Mouse (Mus musculus) thymus, adult 18-20 months (tissue): ENCODE measurements around the gene Olfr66.

Experiments
- DNase-seq, 2 experiments: peaks; one replicate each; pipeline ENCODE4 v3.0.0; 2022; ENCODE audit warnings: mixed read lengths in 2 of 2

The Olfr66 gene

DNA sequence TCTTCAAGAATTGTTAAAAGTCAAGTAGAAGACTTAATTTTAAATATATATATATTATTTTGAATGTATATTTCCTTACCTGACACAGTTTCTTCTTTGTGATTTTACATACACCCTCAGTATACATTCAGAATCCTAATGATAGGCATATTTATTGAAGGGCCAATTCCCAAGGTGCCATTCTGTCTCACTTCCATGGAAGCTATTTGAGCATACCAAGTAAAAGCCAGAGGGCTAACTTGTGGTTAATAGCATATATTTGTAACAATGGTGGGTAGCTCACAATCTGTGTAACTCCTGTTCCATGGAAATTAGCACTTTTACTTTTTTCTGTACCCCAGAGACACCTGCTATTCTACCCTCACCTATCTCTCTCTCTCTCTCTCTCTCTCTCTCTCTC, at the start of gene Olfr66:
Gene Olfr66 (minus strand): TSS at position 101 of the 400 bp plus-strand sequence.
- DNase-seq = no peak

DNA sequence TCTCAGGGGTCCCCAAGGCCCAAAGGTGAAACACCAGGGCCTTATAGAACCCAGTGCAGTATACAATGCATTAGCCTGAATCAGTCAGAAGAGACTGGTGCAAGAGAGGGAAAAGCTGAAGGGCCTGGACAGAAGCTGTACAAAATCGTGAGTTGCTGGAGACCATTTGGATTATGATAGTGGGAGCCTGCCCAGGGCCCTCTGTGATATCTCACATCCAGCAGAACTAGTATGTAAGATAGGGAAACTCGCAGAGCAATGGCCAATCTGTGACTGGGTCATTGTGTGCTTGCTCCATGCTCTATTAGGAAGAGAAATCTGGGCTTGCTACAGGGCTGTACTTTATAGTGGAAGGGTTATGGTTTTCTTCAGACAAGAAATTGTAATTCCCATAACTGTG, 48.2 kb upstream of the Olfr66 start, which contains the start of gene Olfr632:
Gene Olfr632 (plus strand): TSS at position 84 of the 400 bp plus-strand sequence.
- DNase-seq = no peak

DNA sequence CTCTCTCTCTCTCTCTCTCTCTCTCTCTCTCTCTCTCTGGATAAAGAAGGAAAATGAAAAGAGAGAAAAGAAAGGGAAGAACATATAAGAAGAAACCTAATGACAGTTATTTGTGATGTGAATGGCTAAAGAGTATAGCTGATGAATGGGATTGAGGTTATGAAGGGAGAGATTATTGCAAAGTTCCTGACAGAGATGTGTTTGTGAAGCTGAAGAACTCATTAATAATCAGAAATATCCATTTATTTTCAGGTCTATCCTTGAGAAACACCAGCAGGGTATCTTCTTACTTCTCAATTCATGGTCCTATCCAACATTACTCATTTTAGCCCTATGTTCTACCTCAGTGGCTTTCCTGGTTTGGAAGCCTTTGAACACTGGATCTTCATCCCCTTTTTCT, 42.5 kb upstream of the Olfr66 start, which contains the start of gene Olfr631:
Gene Olfr631 (plus strand): TSS at position 301 of the 400 bp plus-strand sequence.
- DNase-seq = no peak

DNA sequence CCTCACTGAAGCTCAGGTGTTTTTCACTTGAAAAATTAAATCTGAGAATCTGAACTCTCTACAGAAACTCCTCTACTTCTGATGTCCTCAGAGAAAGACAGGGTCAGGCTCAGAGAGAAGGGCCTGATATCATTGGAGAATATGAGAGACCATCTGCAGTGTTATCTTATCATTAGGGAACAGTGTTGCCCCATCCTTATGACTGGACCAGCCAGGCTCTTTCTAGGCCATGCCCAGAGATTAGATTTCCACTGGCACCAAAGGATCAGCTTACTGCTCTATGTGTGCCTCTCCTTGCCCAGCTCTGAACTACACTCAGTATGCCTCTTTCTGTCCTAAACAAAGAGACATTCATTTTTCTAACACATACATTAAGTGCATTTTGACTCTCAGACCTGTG, 29.3 kb upstream of the Olfr66 start:
- DNase-seq = no peak

DNA sequence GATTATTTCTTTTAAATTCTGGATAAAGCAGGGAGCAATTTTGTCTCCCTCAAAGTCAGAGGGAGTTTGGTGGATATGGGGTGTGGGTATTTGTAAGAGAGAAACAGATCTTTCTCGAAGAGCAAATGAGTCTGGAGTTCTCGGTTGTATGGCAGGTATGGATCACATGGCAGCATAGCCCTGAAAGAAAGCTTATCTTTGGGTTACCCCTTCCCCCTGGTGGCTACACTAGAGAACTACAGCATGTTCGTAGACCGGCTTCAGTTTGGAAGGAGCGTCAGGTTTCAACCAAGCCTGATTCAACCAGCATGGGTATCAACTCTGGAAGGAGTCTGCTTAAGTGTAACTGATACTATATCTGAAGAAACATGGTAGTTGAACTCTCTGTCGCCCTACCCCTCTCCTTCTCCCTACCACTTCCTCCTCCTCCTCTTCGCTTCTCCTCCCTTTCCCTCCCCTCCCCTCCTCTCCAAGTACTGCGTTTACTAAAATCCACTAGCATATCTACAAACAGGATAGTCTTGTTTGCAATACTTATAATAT, 27.0 kb upstream of the Olfr66 start:
- DNase-seq = no peak

DNA sequence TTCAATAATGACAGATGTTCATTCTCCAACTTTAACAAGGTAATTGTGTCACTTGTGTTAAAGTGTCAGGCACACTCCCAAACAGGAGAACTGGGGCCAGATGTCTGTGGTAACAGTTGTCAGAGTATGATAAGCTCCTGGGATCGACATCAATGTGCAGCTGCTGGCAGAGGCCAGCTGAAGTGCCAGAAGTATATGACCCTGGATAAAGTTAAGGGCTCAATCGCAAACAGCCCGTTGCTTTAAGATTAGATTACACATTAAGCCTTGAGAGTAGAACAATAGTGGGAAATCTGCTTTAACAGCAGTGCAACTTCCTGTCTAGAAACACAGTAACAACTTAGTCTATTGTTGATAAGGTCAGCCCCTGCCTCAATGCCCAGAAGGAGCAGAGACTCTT, 24.0 kb upstream of the Olfr66 start:
- no peak for DNase-seq

DNA sequence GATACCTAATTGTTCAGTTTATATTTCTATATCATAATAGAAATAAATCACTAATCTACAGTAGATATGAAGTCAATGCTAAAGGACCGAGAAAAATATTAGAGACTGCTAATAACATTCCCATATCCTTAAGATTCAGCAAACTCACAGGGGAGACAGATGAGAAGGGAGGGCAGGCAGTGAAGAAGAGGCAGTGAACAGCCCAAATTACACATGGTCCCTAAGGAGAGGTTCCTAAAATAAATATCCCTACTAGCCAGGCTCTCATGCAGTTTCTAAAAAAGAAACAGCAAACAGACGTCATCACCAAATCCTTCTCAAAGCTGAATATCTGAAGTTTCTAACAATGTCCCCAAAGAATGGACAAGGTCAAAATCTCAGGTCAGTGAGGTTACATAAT, 17.1 kb upstream of the Olfr66 start, which contains the start of gene Olfr65:
Gene Olfr65 (plus strand): TSS at position 301 of the 400 bp plus-strand sequence.
- DNase-seq = no peak

DNA sequence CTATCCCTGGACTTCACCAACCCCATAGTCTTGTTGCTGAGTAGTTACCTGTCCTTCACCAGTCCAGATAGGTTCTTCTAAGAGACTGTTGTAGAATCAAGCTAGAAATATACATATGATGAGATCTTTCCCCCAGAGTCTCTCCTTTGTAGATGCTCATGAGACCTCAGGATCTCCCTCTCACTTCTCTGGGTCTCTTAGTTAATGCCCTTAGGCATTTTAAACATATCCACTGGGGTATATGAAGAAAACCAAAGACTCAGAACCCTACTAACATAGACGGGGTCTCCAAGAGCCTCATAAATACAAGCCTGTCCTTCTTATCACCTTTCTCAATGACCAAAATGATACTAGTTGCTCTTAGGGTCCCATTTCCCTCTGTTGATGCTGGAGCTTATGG, 8.3 kb upstream of the Olfr66 start, which contains the start of gene Olfr64:
Gene Olfr64 (minus strand): TSS at position 101 of the 400 bp plus-strand sequence.
- DNase-seq = no peak

DNA sequence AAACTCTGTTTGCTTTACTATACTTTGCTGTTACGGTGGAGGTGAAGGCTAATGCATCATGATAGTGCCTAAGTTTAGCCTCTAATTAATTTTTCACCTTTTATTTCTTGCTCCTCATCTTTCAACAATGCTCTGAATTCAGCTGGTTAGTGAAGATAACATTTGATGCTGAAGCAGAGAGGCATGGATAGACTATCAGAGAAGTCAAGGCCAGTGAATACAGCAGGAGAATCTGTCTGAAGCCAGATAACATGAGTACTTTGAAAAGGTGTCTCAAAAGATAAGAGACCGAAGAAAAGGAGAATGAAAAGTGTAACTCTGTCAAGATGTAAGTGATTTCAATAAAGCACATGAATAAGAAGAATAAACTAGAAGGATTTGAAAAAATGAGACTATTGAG, 9.0 kb downstream of the Olfr66 start:
- no peak for DNase-seq

DNA sequence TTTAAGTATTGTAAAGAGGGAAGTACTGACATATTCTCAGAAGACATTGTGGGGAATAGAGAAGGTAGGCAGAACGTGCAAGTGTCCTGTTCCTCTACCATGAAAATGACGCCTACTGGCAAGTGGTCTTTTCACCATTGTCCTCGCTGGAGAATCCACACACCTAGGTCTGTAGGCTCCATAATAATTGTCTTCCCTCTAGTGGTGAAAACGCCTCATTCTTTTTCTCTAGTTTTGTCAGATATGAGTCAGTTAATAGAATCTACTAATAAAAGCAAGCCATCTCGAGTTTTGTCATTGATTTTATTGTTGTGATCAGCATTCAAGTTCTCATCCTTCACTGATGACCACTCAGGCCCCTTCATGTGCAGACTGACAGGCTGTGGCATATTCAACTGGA, 11.6 kb downstream of the Olfr66 start:
- no peak for DNase-seq

DNA sequence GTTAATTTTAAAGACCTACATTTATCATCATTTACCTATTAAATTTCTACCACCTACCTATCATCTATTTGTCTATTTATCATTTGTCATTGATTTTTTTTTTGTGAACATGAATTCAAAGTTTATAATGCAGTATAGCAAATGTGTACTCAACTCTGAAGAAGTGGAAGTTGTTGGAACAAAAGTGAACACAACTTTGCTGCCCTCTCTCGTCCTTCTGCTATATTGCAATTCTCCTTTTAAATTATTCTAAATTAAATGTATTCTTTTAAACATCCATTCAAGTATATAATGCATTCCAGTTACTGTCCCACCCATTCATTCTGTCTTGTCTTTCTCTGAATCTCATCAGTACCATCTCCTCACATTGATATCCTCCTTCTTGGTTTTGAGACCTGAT, 13.0 kb downstream of the Olfr66 start:
- DNase-seq = no peak

DNA sequence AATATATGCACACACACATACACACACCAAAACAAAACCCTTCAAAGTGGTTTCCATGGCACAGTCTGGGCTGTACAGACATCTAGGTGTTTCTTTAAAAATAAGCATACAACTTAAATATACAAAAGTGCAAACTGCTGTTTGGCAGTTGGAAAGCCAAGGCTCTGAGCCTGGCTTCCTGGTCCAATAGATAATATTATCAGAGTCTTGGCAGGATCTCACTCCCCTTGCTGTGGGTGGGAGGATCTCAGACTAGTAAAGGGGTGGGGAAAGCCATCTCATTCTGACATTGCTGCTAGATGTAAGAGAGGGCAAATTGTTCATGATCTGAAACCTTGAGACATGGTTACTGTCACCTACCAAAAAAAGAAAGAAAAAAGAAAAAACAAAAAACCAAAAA, 15.4 kb downstream of the Olfr66 start:
- DNase-seq = no peak

DNA sequence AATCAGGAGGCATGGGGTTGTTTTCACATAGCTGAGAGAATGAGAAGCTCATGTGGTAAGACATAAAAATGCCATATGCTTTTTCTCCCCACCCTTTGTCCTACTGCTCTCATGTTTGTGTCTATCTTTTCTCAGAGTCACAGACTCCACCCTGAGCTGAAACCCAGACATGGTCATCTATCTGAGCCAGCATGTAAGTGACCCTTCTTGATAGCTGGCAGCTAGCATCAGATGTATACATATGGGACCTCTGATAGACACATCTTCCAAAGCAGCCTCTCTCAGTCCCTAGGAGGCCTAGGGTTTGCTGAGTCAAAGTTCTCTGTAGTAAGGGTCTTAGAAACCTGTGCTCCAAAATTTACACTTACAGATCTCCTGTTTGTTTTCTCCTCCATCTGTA, 20.3 kb downstream of the Olfr66 start:
- DNase-seq = no peak

DNA sequence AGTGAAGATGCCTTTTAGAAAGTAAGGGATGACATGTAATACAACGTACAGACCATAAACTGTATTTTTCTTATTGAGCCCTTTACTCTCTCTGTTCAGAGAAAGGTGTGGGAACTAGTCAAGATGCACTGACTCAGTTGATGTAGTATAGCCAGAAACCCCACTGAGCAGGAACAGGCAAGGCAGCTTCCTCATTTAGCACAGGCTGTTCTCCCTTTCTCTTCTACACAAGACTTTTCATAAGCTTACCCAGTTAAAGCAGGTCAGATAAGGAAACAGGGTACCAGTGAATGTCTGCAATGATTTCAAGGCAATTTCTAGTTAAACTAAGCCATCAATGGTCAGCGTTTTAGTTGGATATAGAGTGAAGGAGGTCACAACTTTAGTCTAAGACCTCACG, 24.5 kb downstream of the Olfr66 start:
- no peak for DNase-seq

DNA sequence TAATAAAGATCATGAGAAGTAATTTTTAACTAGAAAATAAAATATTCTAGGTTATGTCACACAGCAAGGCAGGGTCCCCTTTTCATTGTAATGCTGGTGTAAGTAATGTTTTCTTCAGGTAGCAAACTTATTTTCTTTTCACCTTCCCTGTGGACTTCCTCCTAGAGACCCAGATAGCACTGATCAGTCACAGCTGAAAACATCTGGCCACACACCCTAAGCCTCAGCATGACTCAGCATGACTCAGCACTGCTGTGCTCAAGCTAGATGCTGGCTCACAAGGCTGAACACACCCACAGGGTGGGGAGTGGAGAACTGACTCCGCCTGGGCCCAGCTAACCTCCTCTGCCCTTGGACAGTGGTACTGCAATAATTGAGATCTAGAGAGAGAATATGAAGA, 25.2 kb downstream of the Olfr66 start:
- DNase-seq = no peak

DNA sequence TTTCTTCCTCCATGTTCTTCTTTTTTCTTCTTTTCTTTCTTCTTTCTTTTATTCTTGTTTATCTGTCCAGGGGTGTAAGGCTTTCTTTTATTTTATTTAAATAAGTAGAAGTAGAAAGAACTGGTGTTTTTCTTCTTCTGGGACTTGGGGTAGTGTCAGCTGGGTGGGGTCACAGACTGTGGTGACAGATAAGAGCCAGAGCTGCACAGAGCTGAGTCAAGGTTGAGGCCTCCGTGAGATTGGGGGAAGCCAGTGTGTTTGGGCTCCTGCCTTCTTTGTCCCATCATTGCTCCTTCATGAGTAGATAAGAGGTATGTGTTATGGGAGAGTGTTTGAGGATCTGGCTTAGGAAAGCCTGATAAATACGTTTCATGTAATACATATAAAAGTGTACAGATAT, 27.0 kb downstream of the Olfr66 start:
- no peak for DNase-seq

DNA sequence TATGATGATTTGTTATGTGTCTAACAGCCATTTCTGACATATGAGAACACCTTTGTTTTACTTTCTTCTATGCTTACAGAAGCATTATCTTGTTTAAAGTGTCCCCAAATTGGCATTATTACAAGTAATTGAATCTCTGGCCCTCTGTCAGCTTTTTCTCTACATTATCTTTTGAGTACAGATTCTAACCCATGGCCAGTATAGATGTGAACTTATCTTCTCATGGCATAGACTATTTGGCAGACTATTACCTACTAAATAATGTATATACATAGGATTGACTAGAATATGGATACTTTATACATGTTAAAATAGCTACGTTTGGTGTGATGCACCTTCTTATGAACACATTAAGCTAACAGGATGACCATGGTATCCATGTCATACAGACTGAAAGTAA, 31.4 kb downstream of the Olfr66 start:
- DNase-seq = no peak

DNA sequence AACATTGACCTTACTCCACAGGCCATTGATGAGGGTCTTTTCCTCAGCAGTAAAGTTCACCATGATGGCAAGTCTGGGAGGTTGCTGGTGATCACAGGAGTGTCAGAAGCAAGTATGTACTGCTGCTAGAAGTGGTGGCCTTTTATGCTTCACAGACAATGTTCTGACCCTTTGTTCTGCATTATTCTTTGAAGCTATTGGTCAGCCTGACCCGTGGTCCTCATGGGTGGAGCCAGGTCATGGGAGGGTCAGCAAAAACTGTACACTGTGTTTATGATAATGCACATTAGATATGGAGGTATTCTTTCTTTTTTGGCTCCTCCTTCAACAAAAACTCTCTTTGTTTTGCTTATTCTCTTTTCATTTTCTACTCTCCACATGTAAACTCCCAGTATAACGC, 33.0 kb downstream of the Olfr66 start, which contains the start of gene Hbb-y:
Gene Hbb-y (minus strand): TSS at position 127 of the 400 bp plus-strand sequence.
- no peak for DNase-seq

DNA sequence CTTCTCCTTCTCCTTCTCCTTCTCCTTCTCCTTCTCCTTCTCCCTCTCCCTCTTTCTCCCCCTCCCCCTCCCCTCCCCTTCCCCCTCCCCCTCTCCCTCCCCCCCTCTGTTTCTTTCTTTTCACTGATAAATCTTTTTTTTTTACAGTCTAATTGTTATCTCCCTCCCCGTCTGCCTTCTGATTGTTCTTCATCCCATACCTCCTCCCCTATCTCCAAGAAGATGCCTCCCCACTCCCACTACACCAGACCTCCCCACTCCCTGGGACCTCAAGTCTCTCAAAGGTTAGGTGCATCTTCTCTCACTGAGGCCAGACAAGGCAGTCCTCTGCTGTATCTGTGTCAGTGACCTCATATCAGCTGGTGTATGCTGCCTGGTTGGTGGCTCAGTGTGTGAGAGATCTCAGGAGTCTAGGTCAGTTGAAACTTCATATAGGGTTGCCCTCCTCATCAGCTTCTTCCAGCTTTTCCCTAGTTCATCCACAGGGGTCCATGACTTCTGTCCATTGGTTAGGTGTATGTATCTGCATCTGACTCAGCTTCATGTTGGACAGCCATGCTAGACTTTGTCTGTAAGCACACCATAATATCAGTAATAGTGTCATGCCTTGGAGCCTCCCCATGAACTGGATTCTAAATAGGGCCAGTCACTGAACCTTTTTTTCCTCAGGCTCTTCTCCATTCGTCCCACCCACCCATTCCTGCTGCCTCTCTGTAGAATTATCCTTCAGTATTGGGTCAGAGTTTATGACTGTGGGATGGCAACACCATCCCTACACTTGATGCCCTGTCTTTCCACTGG, 41.3 kb downstream of the Olfr66 start:
- DNase-seq = no peak

DNA sequence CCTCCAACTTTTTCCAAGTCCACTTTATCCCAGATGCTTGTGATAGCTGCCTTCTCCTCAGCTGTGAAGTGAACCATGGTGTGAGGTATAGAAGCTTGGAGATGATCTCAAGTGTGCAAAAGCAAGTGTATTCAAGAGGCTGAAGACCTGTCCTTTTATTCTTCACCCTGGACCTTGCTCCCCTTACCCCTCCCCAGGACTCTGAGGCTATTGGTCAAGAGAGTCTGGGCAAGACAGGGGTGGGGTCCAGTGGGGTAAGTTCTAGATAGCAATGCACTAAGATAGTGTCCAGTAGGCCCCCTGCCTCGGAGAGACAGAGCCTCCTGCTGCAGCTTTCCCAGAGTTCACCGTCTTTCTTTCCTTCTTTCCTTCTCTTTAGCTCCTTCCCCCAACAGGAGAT, 43.0 kb downstream of the Olfr66 start, which contains the start of gene Hbb-bh1:
Gene Hbb-bh1 (minus strand): TSS at position 131 of the 400 bp plus-strand sequence.
- DNase-seq = no peak

DNA sequence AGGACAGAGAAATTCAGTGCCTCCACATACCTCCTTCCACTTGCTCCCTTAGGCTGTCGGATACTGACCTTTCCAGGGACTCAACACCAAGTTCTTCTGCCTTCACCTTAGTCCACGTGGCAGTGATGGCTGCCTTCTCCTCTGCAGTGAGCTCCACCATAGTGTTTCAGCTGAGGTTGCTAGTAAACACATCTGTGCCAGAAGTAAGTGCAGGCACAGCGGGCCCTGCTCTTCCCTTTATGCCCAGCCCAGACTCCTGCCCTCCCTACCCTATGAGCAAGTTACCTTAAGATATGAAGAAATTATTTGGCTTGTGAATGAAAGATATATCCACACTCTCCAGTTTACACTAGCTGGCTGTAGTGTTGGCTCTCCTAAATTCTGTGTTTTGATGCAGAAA, 45.8 kb downstream of the Olfr66 start, which contains the start of gene Hbb-bh2:
Gene Hbb-bh2 (minus strand): TSS at position 253 of the 400 bp plus-strand sequence.
- no peak for DNase-seq
